Mouse (Mus musculus): ENCODE data around the gene Bicra. TPM values are rescaled to one million over a fixed set of nuclear protein-coding genes. Genes with fewer than 3 reads are reported as not detected.

Bicra gene
- total and polyA plus RNA-seq, 3 experiments = 0.81 to 14.1 TPM; not detected in 1

DNA sequence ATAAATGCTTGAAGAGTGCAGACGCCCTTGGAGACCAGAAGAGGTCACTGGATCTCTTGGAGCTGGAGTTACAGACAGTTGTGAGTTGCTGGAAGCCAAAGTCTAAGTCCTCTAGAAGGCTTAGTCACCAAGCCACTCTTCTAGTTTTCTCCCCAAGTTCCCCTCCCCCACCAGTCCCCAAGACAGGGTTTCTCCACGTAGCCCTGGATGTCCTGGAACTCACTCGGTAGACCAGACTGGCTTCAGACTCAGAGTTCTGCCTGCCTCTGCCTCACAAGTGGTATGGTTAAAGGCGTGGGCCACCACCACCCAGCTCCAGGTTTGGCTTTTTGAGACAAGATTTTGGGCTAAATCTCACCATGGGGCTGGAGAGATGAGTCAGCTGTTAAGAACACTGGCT, 7.2 kb upstream of the Bicra start:
- no peak overlapping the region for H3K9ac ChIP-seq (ENCODE audit: control insufficient read depth, low read depth, low read length, poor library complexity, severe bottlenecking)
- no peaks in the 10 kb centered on the region for H3K9me3 ChIP-seq (replicated peaks; ENCODE audit: insufficient read depth, low read length)
- peak; percentile 32 for DNase-seq (ENCODE audit: low read depth, low spot score)
- peaks cover 0 to 16% of the 10 kb centered on the region in 2 experiments; a peak in 2 of 4 replicates for H3K36me3 ChIP-seq (ENCODE audit: control insufficient read depth in 1 of 2, insufficient read depth in 2 of 2, low read length in 2 of 2)
- 0 out of 4 replicates have a peak, but pooled peaks cover 0 to under 1% of the 10 kb centered on the region in 2 experiments for H3K27me3 ChIP-seq (ENCODE audit: control insufficient read depth in 1 of 2, insufficient read depth in 2 of 2, low read length in 2 of 2)
- no peak overlapping the region for H3K27ac ChIP-seq (ENCODE audit: control insufficient read depth, low read depth, low read length)
- H3K4me1 ChIP-seq (ENCODE audit: control insufficient read depth in 1 of 2, insufficient read depth in 2 of 2, low read length in 2 of 2) = peaks cover 2 to 19% of the 10 kb centered on the region in 2 experiments; a peak in 2 of 4 replicates
- peaks cover 7% of the 10 kb centered on the region for H3K79me2 ChIP-seq (ENCODE audit: control insufficient read depth, insufficient read depth, low read length, poor library complexity)
- TF ChIP-seq MEF2A (IDR thresholded peaks at IDR 0.05; ENCODE audit: extremely low read depth, insufficient replicate concordance, low read depth, low read length, poor library complexity, severe bottlenecking) (no peak), CTCF (IDR thresholded peaks at IDR 0.05 in 2 of 3, conservative IDR thresholded peaks at IDR 0.05 in 1 of 3; ENCODE audit: control insufficient read depth in 1 of 3, insufficient read depth in 1 of 3, low read depth in 2 of 3, low read length in 3 of 3, poor library complexity in 1 of 3, severe bottlenecking in 1 of 3) (peak in 1 of 3 experiments; percentile 8; a peak in 1 of 6 replicates)
- no peak overlapping the region for H3K4me3 ChIP-seq (ENCODE audit: control insufficient read depth in 1 of 2, insufficient read depth in 1 of 2, low read depth in 2 of 2, low read length in 2 of 2)

DNA sequence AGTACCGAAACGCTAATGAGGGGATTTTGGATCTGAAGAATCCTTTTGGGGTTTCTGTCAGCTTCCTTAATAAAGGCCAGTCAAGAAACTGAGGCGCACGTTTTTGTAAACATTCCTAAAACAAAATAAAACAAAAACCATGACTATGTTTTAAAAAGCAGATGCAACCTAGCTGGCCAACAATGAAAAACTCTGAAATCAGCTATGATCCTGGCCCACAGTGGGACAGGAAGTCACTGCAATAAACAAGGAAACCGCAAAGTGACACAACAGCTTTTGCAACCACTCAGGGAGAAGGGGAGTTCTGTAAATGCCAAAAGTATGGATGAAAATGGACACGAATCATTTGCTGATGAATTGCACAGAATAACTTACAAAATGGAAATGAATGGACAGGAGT, 5.4 kb upstream of the Bicra start:
- DNase-seq (ENCODE audit: low read depth, low spot score) = peak; percentile 84
- H3K36me3 ChIP-seq (ENCODE audit: control insufficient read depth in 1 of 2, insufficient read depth in 2 of 2, low read length in 2 of 2) = peaks cover 0 to 19% of the 10 kb centered on the region in 2 experiments; a peak in 2 of 4 replicates
- H3K4me3 ChIP-seq (ENCODE audit: control insufficient read depth in 1 of 2, insufficient read depth in 1 of 2, low read depth in 2 of 2, low read length in 2 of 2) = peak overlapping the region; percentile 42 to 46
- peak overlapping the region; percentile 47 for H3K9ac ChIP-seq (ENCODE audit: control insufficient read depth, low read depth, low read length, poor library complexity, severe bottlenecking)
- H3K79me2 ChIP-seq (ENCODE audit: control insufficient read depth, insufficient read depth, low read length, poor library complexity) = peaks cover 23% of the 10 kb centered on the region
- H3K27ac ChIP-seq (ENCODE audit: control insufficient read depth, low read depth, low read length) = peak overlapping the region; percentile 51
- TF ChIP-seq TCF12 (IDR thresholded peaks at IDR 0.05; ENCODE audit: low read depth, low read length) = peak; percentile 24; the same call in 1 of the 2 replicates
- no peak for TF ChIP-seq NRF1 (IDR thresholded peaks at IDR 0.05; ENCODE audit: insufficient read depth, low read depth, low read length, poor library complexity, severe bottlenecking)
- no peak for TF ChIP-seq MAFK (IDR thresholded peaks at IDR 0.05; ENCODE audit: borderline replicate concordance, low read depth, low read length)
- TF ChIP-seq TAL1 (IDR thresholded peaks at IDR 0.05; ENCODE audit: low read length) = no peak
- no peak for TF ChIP-seq RCOR1 (IDR thresholded peaks at IDR 0.05; ENCODE audit: low read depth, low read length)
- peak; percentile 54; the same call in 1 of the 2 replicates for TF ChIP-seq MXI1 (IDR thresholded peaks at IDR 0.05; ENCODE audit: low read depth, low read length)
- no peak for TF ChIP-seq SMC3 (IDR thresholded peaks at IDR 0.05; ENCODE audit: low read depth, low read length)
- peak; percentile 63 for TF ChIP-seq SIN3A (IDR thresholded peaks at IDR 0.05; ENCODE audit: low read length)
- TF ChIP-seq ZC3H11A (IDR thresholded peaks at IDR 0.05; ENCODE audit: low read depth, low read length) = no peak
- no peak for TF ChIP-seq EP300 (IDR thresholded peaks at IDR 0.05; ENCODE audit: low read depth in 1 of 2, low read length in 2 of 2)
- 0 out of 2 replicates have a peak, but pooled peaks have one; percentile 5 for TF ChIP-seq ZMIZ1 (IDR thresholded peaks at IDR 0.05; ENCODE audit: low read depth, low read length)
- peak; percentile 61 for TF ChIP-seq ETS1 (IDR thresholded peaks at IDR 0.05; ENCODE audit: low read depth, low read length)
- TF ChIP-seq GABPA (IDR thresholded peaks at IDR 0.05; ENCODE audit: low read depth, low read length) = no peak
- peak; percentile 36; the same call in 1 of the 2 replicates for TF ChIP-seq NELFE (IDR thresholded peaks at IDR 0.05; ENCODE audit: low read depth, low read length)
- no peak for TF ChIP-seq MYC (IDR thresholded peaks at IDR 0.05; ENCODE audit: low read depth, low read length)
- peak; percentile 62 for TF ChIP-seq ELF1 (IDR thresholded peaks at IDR 0.05; ENCODE audit: low read depth, low read length)
- TF ChIP-seq HCFC1 (IDR thresholded peaks at IDR 0.05; ENCODE audit: low read depth, low read length) = peak; percentile 16; the same call in 1 of the 2 replicates
- 0 out of 2 replicates have a peak, but pooled peaks have one; percentile 16 for TF ChIP-seq TBP (IDR thresholded peaks at IDR 0.05; ENCODE audit: low read depth, low read length)
- no peaks in the 10 kb centered on the region for H3K9me3 ChIP-seq (replicated peaks; ENCODE audit: insufficient read depth, low read length)
- H3K4me1 ChIP-seq (ENCODE audit: control insufficient read depth in 1 of 2, insufficient read depth in 2 of 2, low read length in 2 of 2) = peaks cover 2 to 23% of the 10 kb centered on the region in 2 experiments; a peak in 2 of 4 replicates
- H3K27me3 ChIP-seq (ENCODE audit: control insufficient read depth in 1 of 2, insufficient read depth in 2 of 2, low read length in 2 of 2) = no peaks in the 10 kb centered on the region

All from MEL (cell line).